Mouse (Mus musculus) adrenal gland, postnatal 25 days (tissue): ENCODE results near the gene Magix. TPM values are rescaled to one million over a fixed set of nuclear protein-coding genes. Genes with fewer than 3 reads are reported as not detected.

Experiments
- total RNA-seq: library from RNA; stranded (reverse); gene quantifications from 2 replicates; pipeline ENCODE4 v1.2.3, GENCODE M21; 2021

Gene Magix
- total RNA-seq, 1 experiment from 2014 or later = 0.52 TPM

Other genes with a start within 250 kb of the Magix start
- not detected in 2 replicates for gene Foxp3, start 107.6 kb downstream of the Magix start, total RNA-seq
- 4.2 and 4.6 TPM in 2 replicates for gene Ppp1r3f, start 107.0 kb downstream of the Magix start, total RNA-seq
- 30.3 and 32.3 TPM in 2 replicates for gene Ccdc22, start 75.7 kb downstream of the Magix start, total RNA-seq
- not detected in 2 replicates for gene Cacna1f, start 74.2 kb downstream of the Magix start, total RNA-seq
- 28.5 and 34.6 TPM in 2 replicates for gene Syp, start 42.8 kb downstream of the Magix start, total RNA-seq
- gene Prickle3, start 24.0 kb downstream of the Magix start, total RNA-seq = 17.9 and 20.0 TPM in 2 replicates
- gene Plp2, start 9.9 kb downstream of the Magix start, total RNA-seq = 62.4 and 70.9 TPM in 2 replicates
- gene Gpkow, start 15.9 kb upstream of the Magix start, total RNA-seq = 50.4 and 54.9 TPM in 2 replicates
- 79.0 and 80.8 TPM in 2 replicates for gene Wdr45, start 33.1 kb upstream of the Magix start, total RNA-seq
- gene Gm45208, start 41.0 kb upstream of the Magix start, total RNA-seq = not detected in 2 replicates
- 8.4 and 11.0 TPM in 2 replicates for gene Praf2, start 47.2 kb upstream of the Magix start, total RNA-seq
- gene Ccdc120, start 69.7 kb upstream of the Magix start, total RNA-seq = 4.4 and 6.0 TPM in 2 replicates
- gene Tfe3, start 81.3 kb upstream of the Magix start, total RNA-seq = 40.7 and 45.0 TPM in 2 replicates
- 61.2 and 64.9 TPM in 2 replicates for gene Gripap1, start 108.5 kb upstream of the Magix start, total RNA-seq
- 1.0 and 1.2 TPM in 2 replicates for gene Kcnd1, start 141.0 kb upstream of the Magix start, total RNA-seq
- gene Otud5, start 160.1 kb upstream of the Magix start, total RNA-seq = 74.6 and 83.3 TPM in 2 replicates
- 11.1 and 12.3 TPM in 2 replicates for gene Pim2, start 197.0 kb upstream of the Magix start, total RNA-seq
- gene Slc35a2, start 202.8 kb upstream of the Magix start, total RNA-seq = 43.1 and 81.5 TPM in 2 replicates
- 118 and 127 TPM in 2 replicates for gene Pqbp1, start 218.0 kb upstream of the Magix start, total RNA-seq
- 114 and 134 TPM in 2 replicates for gene Timm17b, start 218.1 kb upstream of the Magix start, total RNA-seq
- not detected in 2 replicates for gene Gm10491, start 226.6 kb upstream of the Magix start, total RNA-seq
- 1.9 TPM in 1 of 2 replicates, not detected in the other for gene Gm10490, start 228.3 kb upstream of the Magix start, total RNA-seq
- gene Pcsk1n, start 238.6 kb upstream of the Magix start, total RNA-seq = 39.1 and 47.5 TPM in 2 replicates
- not detected in 2 replicates for gene Eras, start 247.4 kb upstream of the Magix start, total RNA-seq